Mouse (Mus musculus) cerebellum, adult 9-10 months (tissue): ENCODE measurements around the gene Igfbp2.

ENCODE experiments used
- DNase-seq: peaks from one replicate; pipeline ENCODE4 v3.0.0; 2022

The Igfbp2 gene

GRCm38 (mm10) chr1:72856209-72856909, 32.1 kb downstream of the Igfbp2 start:
- no peak for DNase-seq

GRCm38 (mm10) chr1:72857142-72857541, 32.8 kb downstream of the Igfbp2 start:
- no peak for DNase-seq

GRCm38 (mm10) chr1:72857631-72858030, 33.3 kb downstream of the Igfbp2 start:
- DNase-seq: no peak

- no peak for DNase-seq
Observed at GRCm38 (mm10) chr1:72858286-72858685, 34.0 kb downstream of the Igfbp2 start.

GRCm38 (mm10) chr1:72858874-72859273, 34.6 kb downstream of the Igfbp2 start:
- no peak for DNase-seq

- no peak for DNase-seq
Observed at GRCm38 (mm10) chr1:72859963-72860362, 35.7 kb downstream of the Igfbp2 start.

GRCm38 (mm10) chr1:72860502-72860901, 36.2 kb downstream of the Igfbp2 start:
- no peak for DNase-seq

GRCm38 (mm10) chr1:72861702-72862101, 37.4 kb downstream of the Igfbp2 start:
- no peak for DNase-seq

GRCm38 (mm10) chr1:72862248-72862647, 37.9 kb downstream of the Igfbp2 start:
- DNase-seq: no peak

- no peak for DNase-seq
Observed at GRCm38 (mm10) chr1:72863692-72864091, 39.4 kb downstream of the Igfbp2 start.

GRCm38 (mm10) chr1:72864272-72864671, 40.0 kb downstream of the Igfbp2 start:
- no peak for DNase-seq

- peak; percentile 88 for DNase-seq
Observed at GRCm38 (mm10) chr1:72865900-72866299, 41.6 kb downstream of the Igfbp2 start.

GRCm38 (mm10) chr1:72866417-72866816, 42.1 kb downstream of the Igfbp2 start:
- DNase-seq: no peak

- no peak for DNase-seq
Observed at GRCm38 (mm10) chr1:72867346-72867745, 43.0 kb downstream of the Igfbp2 start.

GRCm38 (mm10) chr1:72868429-72869215, 44.3 kb downstream of the Igfbp2 start:
- peak; percentile 42 for DNase-seq

- peak; percentile 58 for DNase-seq
Observed at GRCm38 (mm10) chr1:72869275-72869674, 45.0 kb downstream of the Igfbp2 start.

- peak; percentile 81 for DNase-seq
Observed at GRCm38 (mm10) chr1:72869681-72870614, 45.6 kb downstream of the Igfbp2 start.

GRCm38 (mm10) chr1:72870615-72871336, 46.5 kb downstream of the Igfbp2 start:
- DNase-seq: peak; percentile 93

- DNase-seq: no peak
Observed at GRCm38 (mm10) chr1:72871337-72871696, 47.0 kb downstream of the Igfbp2 start.

GRCm38 (mm10) chr1:72871697-72872411, 47.6 kb downstream of the Igfbp2 start:
- DNase-seq: peak; percentile 80

- peak; percentile 87 for DNase-seq
Observed at GRCm38 (mm10) chr1:72872521-72872920, 48.2 kb downstream of the Igfbp2 start.

- DNase-seq: peak; percentile 71
Observed at GRCm38 (mm10) chr1:72873078-72873477, 48.8 kb downstream of the Igfbp2 start.
